Mouse (Mus musculus): ENCODE results near the gene Map3k5. TPM values are rescaled to one million over a fixed set of nuclear protein-coding genes. Genes with fewer than 3 reads are reported as not detected.

Map3k5 gene
- total RNA-seq, 2 experiments from 2014 or later, result 16.0 to 16.5 TPM

DNA sequence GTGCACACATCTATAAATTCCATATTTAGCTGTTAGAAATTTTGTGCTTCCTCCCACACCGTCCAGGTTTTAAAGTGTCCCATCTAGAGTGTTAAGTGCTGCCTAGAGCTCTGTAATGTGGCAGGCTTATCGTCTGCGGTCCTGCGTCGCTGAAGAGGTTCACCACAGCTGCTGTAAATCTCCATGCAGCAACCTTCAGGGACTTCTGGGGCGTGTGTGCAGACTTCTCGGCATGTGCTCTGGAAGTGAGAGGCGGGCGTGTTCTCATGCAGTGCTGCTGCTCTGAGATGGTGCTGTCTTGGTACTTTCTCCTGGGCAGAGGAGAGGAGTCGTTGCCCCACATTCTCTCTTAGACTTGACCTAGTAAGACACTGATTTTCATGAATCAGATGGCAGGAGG lies 246.9 kb downstream of the Map3k5 start:
- peak; percentile 85 for ATAC-seq (replicated peaks; ENCODE audit: poor library complexity)

- no peak for ATAC-seq (replicated peaks; ENCODE audit: poor library complexity)
These were observed 247.6 kb downstream of the Map3k5 start for GRCm38 (mm10) chr10:20181680-20182399.

DNA sequence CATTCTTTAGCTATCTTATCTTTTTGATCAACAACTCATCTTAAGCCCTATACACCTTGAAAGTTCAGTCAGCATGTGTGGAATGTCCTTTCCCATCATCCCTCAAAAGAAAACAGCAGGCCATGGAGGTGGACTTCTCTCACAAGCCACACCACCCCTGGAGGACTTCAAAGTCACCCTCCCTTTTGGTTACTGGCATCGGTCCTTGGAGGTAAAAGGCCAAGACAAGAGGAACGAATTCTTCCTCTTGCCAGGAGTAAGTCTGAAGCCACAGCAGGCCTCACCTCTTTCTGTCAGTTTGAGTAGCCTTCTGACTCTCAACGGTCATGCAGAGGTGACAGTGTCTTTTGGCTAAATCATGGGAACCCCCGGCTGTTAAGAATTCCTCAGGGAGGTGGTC lies 250.1 kb downstream of the Map3k5 start:
- no peak for ATAC-seq (replicated peaks; ENCODE audit: poor library complexity)

- ATAC-seq (replicated peaks; ENCODE audit: poor library complexity), result no peak
These were observed 251.0 kb downstream of the Map3k5 start for GRCm38 (mm10) chr10:20185264-20185663.

DNA sequence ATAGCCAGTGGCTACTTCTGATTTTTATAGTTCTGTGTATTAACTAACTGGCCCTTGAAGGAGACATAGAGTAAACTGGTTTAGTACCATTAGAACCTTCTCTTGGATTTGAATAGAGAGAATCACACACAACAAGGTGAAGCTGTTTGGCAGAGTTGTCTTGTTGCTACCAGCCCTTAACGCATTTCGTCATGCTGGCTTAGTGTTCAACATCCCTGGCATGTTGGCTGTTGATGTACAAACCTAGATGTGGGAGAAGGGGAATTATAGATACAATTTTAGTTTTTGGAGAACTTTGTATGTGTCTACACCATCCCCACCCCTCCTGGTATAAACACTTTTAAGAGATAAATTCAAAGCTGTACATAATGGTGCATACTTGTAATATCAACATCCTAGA lies 251.5 kb downstream of the Map3k5 start:
- no peak for ATAC-seq (replicated peaks; ENCODE audit: poor library complexity)

GRCm38 (mm10) chr10:20186800-20187273 lies 252.6 kb downstream of the Map3k5 start:
- ATAC-seq (replicated peaks; ENCODE audit: poor library complexity), result peak; percentile 11; the same call in 1 of the 2 replicates

GRCm38 (mm10) chr10:20190139-20190747 lies 256.0 kb downstream of the Map3k5 start:
- peak; percentile 76 for ATAC-seq (replicated peaks; ENCODE audit: poor library complexity)

Other genes with a start within 250 kb of the Map3k5 start
- 0.25 TPM in 1 of 2 replicates, not detected in the other for gene Il20ra, start 221.9 kb upstream of the Map3k5 start, total RNA-seq (2015)
- gene Il20ra, start 221.9 kb upstream of the Map3k5 start, total RNA-seq (2017), result 0.14 and 0.67 TPM in 2 replicates
- 0.22 and 1.1 TPM in 2 replicates for gene Slc35d3, start 83.0 kb upstream of the Map3k5 start, total RNA-seq (2015)
- gene Slc35d3, start 83.0 kb upstream of the Map3k5 start, total RNA-seq (2017), result 0.68 TPM in 1 of 2 replicates, not detected in the other
- gene Pex7, start 26.8 kb upstream of the Map3k5 start, total RNA-seq (2015), result 44.3 and 56.4 TPM in 2 replicates
- gene Pex7, start 26.8 kb upstream of the Map3k5 start, total RNA-seq (2017), result 24.8 and 29.7 TPM in 2 replicates
- 11.6 and 12.5 TPM in 2 replicates for gene Map7, start 214.0 kb downstream of the Map3k5 start, total RNA-seq (2015)
- 20.1 and 41.9 TPM in 2 replicates for gene Map7, start 214.0 kb downstream of the Map3k5 start, total RNA-seq (2017)

Measured in megakaryocyte progenitor cell, adult 5-6 weeks (primary cell).